Mouse (Mus musculus) limb, embryonic 11.5 days (tissue): ENCODE results near the gene Grm3. TPM values are rescaled to one million over a fixed set of nuclear protein-coding genes. Genes with fewer than 3 reads are reported as not detected.

Experiments
- ATAC-seq: fragments of 200-750 bp; cut with Nextera tagmentation; 2 replicates; pipeline ENCODE4 v1.8.0; 2017; ENCODE audit warnings: low read depth; ENCODE audit not compliant: insufficient number of reproducible peaks, low FRiP score, low TSS enrichment
- DNase-seq: peaks from one replicate; pipeline ENCODE4 v3.0.0-alpha.2; 2015; ENCODE audit warnings: low spot score
- H3K27ac ChIP-seq: fragments of 300-500 bp; sonication (generic); replicated peaks from 2 replicates; pipeline ENCODE4 v1.5.1; 2014; ENCODE audit warnings: low read depth, mild to moderate bottlenecking, low read length
- H3K27me3 ChIP-seq: fragments of 300-500 bp; sonication (generic); 2 replicates; pipeline ENCODE4 v1.6.1; 2014; ENCODE audit warnings: mild to moderate bottlenecking, low read length, mixed read lengths; ENCODE audit not compliant: control insufficient read depth, insufficient read depth
- H3K36me3 ChIP-seq: fragments of 300-500 bp; sonication (generic); 2 replicates; pipeline ENCODE4 v1.6.1; 2014; ENCODE audit warnings: mild to moderate bottlenecking, low read length, moderate library complexity, mixed read lengths; ENCODE audit not compliant: control insufficient read depth, insufficient read depth
- H3K4me1 ChIP-seq: fragments of 300-500 bp; sonication (generic); 2 replicates; pipeline ENCODE4 v1.6.1; 2014; ENCODE audit warnings: low read length, mixed read lengths; ENCODE audit not compliant: control insufficient read depth, insufficient read depth
- H3K4me2 ChIP-seq: fragments of 300-500 bp; sonication (generic); 2 replicates; pipeline ENCODE4 v1.6.1; 2014; ENCODE audit warnings: low read depth, mild to moderate bottlenecking, moderate library complexity; ENCODE audit not compliant: severe bottlenecking
- H3K4me3 ChIP-seq: fragments of 300-500 bp; sonication (generic); 2 replicates; pipeline ENCODE4 v1.5.1; 2014; ENCODE audit warnings: low read depth, low read length
- H3K9ac ChIP-seq: fragments of 300-500 bp; sonication (generic); 2 replicates; pipeline ENCODE4 v1.6.1; 2014; ENCODE audit warnings: mild to moderate bottlenecking, low read length
- H3K9me3 ChIP-seq: fragments of 300-500 bp; sonication (generic); 2 replicates; pipeline ENCODE4 v1.6.1; 2016; ENCODE audit warnings: low read length; ENCODE audit not compliant: control insufficient read depth
- WGBS: fragments of 180-500 bp; shearing (Covaris S2); extraction: QIAGEN DNeasy Blood & Tissue Kit; methylation state at CpG from one replicate; pipeline ENCODE4 v1.1.7; 2014; 5-methylcytosine and 5-hydroxymethylcytosine counted together
- polyA plus RNA-seq: library from polyadenylated mRNA; unstranded; fragments of >200 nt; fragmentation: Nextera tagmentation; extraction: Ambion mirVana; gene quantifications from 2 replicates; pipeline ENCODE4 v1.2.1, GENCODE M21; 2014

Grm3 gene
- polyA plus RNA-seq, 1 experiment from 2014 or later: not detected

- ATAC-seq: no peak
- H3K4me1 ChIP-seq: no peaks in the 10 kb centered on the region
- H3K36me3 ChIP-seq: no peaks in the 10 kb centered on the region
- no peaks in the 10 kb centered on the region for H3K27me3 ChIP-seq
- H3K27ac ChIP-seq: no peak overlapping the region
- no peaks in the 10 kb centered on the region for H3K9me3 ChIP-seq
- H3K9ac ChIP-seq: no peak overlapping the region
- DNase-seq: no peak
- no peak overlapping the region for H3K4me2 ChIP-seq
- H3K4me3 ChIP-seq: no peak overlapping the region
- 87% methylated on average over 3 of the region's 3 CpGs for WGBS
These were observed 61.6 kb downstream of the Grm3 start for GRCm38 (mm10) chr5:9663416-9663815.

GRCm38 (mm10) chr5:9661870-9662589 is 62.9 kb downstream of the Grm3 start:
- Histone ChIP-seq H3K9ac (no peak overlapping the region), H3K27me3 (no peaks in the 10 kb centered on the region), H3K27ac (no peak overlapping the region), H3K9me3 (no peaks in the 10 kb centered on the region), H3K36me3 (no peaks in the 10 kb centered on the region), H3K4me1 (no peaks in the 10 kb centered on the region), H3K4me2 (no peak overlapping the region), H3K4me3 (no peak overlapping the region)
- 63% methylated on average over 9 of the region's 9 CpGs for WGBS
- DNase-seq (no peak), ATAC-seq (no peak)

GRCm38 (mm10) chr5:9638612-9639011 is 86.4 kb downstream of the Grm3 start:
- H3K9ac ChIP-seq: no peak overlapping the region
- no peak for DNase-seq
- H3K4me1 ChIP-seq: no peaks in the 10 kb centered on the region
- 94% methylated on average over 2 of the region's 2 CpGs for WGBS
- H3K27me3 ChIP-seq: no peaks in the 10 kb centered on the region
- no peak overlapping the region for H3K4me2 ChIP-seq
- no peaks in the 10 kb centered on the region for H3K36me3 ChIP-seq
- no peak for ATAC-seq
- H3K9me3 ChIP-seq: no peaks in the 10 kb centered on the region
- no peak overlapping the region for H3K27ac ChIP-seq
- H3K4me3 ChIP-seq: no peak overlapping the region

- no peak overlapping the region for H3K4me2 ChIP-seq
- no peak overlapping the region for H3K9ac ChIP-seq
- H3K9me3 ChIP-seq: no peaks in the 10 kb centered on the region
- no peak overlapping the region for H3K27ac ChIP-seq
- H3K4me3 ChIP-seq: no peak overlapping the region
- DNase-seq (no peak), ATAC-seq (no peak)
- H3K36me3 ChIP-seq: no peaks in the 10 kb centered on the region
- no peaks in the 10 kb centered on the region for H3K27me3 ChIP-seq
- WGBS: 77% methylated on average over 2 of the region's 2 CpGs
- H3K4me1 ChIP-seq: no peaks in the 10 kb centered on the region
These were observed 97.8 kb downstream of the Grm3 start for GRCm38 (mm10) chr5:9627220-9627619.

- Histone ChIP-seq H3K9me3 (no peaks in the 10 kb centered on the region), H3K27me3 (no peaks in the 10 kb centered on the region), H3K27ac (no peak overlapping the region), H3K4me2 (no peak overlapping the region), H3K36me3 (no peaks in the 10 kb centered on the region), H3K4me1 (no peaks in the 10 kb centered on the region), H3K9ac (no peak overlapping the region), H3K4me3 (no peak overlapping the region)
- DNase-seq (no peak), ATAC-seq (no peak)
- 88% methylated on average over 4 of the region's 4 CpGs for WGBS
These were observed 100.6 kb downstream of the Grm3 start for GRCm38 (mm10) chr5:9624396-9624795.

GRCm38 (mm10) chr5:9623095-9623459 is 101.9 kb downstream of the Grm3 start:
- Histone ChIP-seq H3K4me3 (no peak overlapping the region), H3K4me2 (no peak overlapping the region), H3K36me3 (no peaks in the 10 kb centered on the region), H3K27me3 (no peaks in the 10 kb centered on the region), H3K27ac (no peak overlapping the region), H3K9ac (no peak overlapping the region), H3K9me3 (no peaks in the 10 kb centered on the region), H3K4me1 (no peaks in the 10 kb centered on the region)
- DNase-seq (peak; percentile 25), ATAC-seq (0 out of 2 replicates have a peak, but pooled peaks have one; percentile 47)
- 11% methylated on average over 4 of the region's 4 CpGs for WGBS

- Histone ChIP-seq H3K9me3 (no peaks in the 10 kb centered on the region), H3K4me3 (no peak overlapping the region), H3K4me2 (no peak overlapping the region), H3K36me3 (no peaks in the 10 kb centered on the region), H3K4me1 (no peaks in the 10 kb centered on the region), H3K27ac (no peak overlapping the region), H3K27me3 (no peaks in the 10 kb centered on the region), H3K9ac (no peak overlapping the region)
- ATAC-seq (no peak), DNase-seq (no peak)
- 68% methylated on average over 4 of the region's 4 CpGs for WGBS
These were observed 102.5 kb downstream of the Grm3 start for GRCm38 (mm10) chr5:9622264-9623094.

- no peaks in the 10 kb centered on the region for H3K27me3 ChIP-seq
- H3K4me1 ChIP-seq: no peaks in the 10 kb centered on the region
- H3K4me2 ChIP-seq: no peak overlapping the region
- H3K4me3 ChIP-seq: no peak overlapping the region
- 68% methylated on average over 3 of the region's 3 CpGs for WGBS
- ATAC-seq (no peak), DNase-seq (no peak)
- no peaks in the 10 kb centered on the region for H3K36me3 ChIP-seq
- H3K9me3 ChIP-seq: no peaks in the 10 kb centered on the region
- H3K9ac ChIP-seq: no peak overlapping the region
- no peak overlapping the region for H3K27ac ChIP-seq
These were observed 103.4 kb downstream of the Grm3 start for GRCm38 (mm10) chr5:9621417-9622067.
